Mouse (Mus musculus): ENCODE data around the gene Ofcc1. TPM values are rescaled to one million over a fixed set of nuclear protein-coding genes. Genes with fewer than 3 reads are reported as not detected.

Gene Ofcc1
- total RNA-seq, 4 experiments from 2014 or later, result not detected

GRCm38 (mm10) chr13:40243821-40244220 is 117.4 kb downstream of the Ofcc1 start:
- DNase-seq (ENCODE audit: low spot score in 2 of 2), result no peak

GRCm38 (mm10) chr13:40236356-40236755 is 124.9 kb downstream of the Ofcc1 start:
- DNase-seq (ENCODE audit: low spot score in 2 of 2), result peak in 1 of 2 experiments; percentile 48

GRCm38 (mm10) chr13:40208314-40208713 is 152.9 kb downstream of the Ofcc1 start:
- DNase-seq (ENCODE audit: low spot score in 2 of 2), result no peak

GRCm38 (mm10) chr13:40181786-40182185 is 179.5 kb downstream of the Ofcc1 start:
- DNase-seq (ENCODE audit: low spot score in 2 of 2), result no peak

GRCm38 (mm10) chr13:40171775-40172174 is 189.5 kb downstream of the Ofcc1 start:
- DNase-seq (ENCODE audit: low spot score in 2 of 2), result no peak

GRCm38 (mm10) chr13:40167871-40168270 is 193.4 kb downstream of the Ofcc1 start:
- no peak for DNase-seq (ENCODE audit: low spot score in 2 of 2)

- no peak for DNase-seq (ENCODE audit: low spot score in 2 of 2)
Observed at GRCm38 (mm10) chr13:40155466-40155865, 205.8 kb downstream of the Ofcc1 start.

- DNase-seq (ENCODE audit: low spot score in 2 of 2), result no peak
Observed at GRCm38 (mm10) chr13:40139906-40140305, 221.3 kb downstream of the Ofcc1 start.

- DNase-seq (ENCODE audit: low spot score in 2 of 2), result no peak
Observed at GRCm38 (mm10) chr13:40136096-40136495, 225.2 kb downstream of the Ofcc1 start.

- no peak for DNase-seq (ENCODE audit: low spot score in 2 of 2)
Observed at GRCm38 (mm10) chr13:40135670-40136069, 225.6 kb downstream of the Ofcc1 start.

GRCm38 (mm10) chr13:40123868-40124267 is 237.4 kb downstream of the Ofcc1 start:
- DNase-seq (ENCODE audit: low spot score in 2 of 2), result no peak

- DNase-seq (ENCODE audit: low spot score in 2 of 2), result no peak
Observed at GRCm38 (mm10) chr13:40112336-40112735, 248.9 kb downstream of the Ofcc1 start.

- DNase-seq (ENCODE audit: low spot score in 2 of 2), result no peak
Observed at GRCm38 (mm10) chr13:40076236-40076635, 285.0 kb downstream of the Ofcc1 start.

- peak in 1 of 2 experiments; percentile 1 for DNase-seq (ENCODE audit: low spot score in 2 of 2)
Observed at GRCm38 (mm10) chr13:40074850-40075416, 286.3 kb downstream of the Ofcc1 start.

- no peak for DNase-seq (ENCODE audit: low spot score in 2 of 2)
Observed at GRCm38 (mm10) chr13:40070004-40070403, 291.2 kb downstream of the Ofcc1 start.

GRCm38 (mm10) chr13:40061281-40061680 is 300.0 kb downstream of the Ofcc1 start:
- DNase-seq (ENCODE audit: low spot score in 2 of 2), result no peak

GRCm38 (mm10) chr13:40037881-40038280 is 323.4 kb downstream of the Ofcc1 start:
- no peak for DNase-seq (ENCODE audit: low spot score in 2 of 2)

GRCm38 (mm10) chr13:40036981-40037765 is 324.1 kb downstream of the Ofcc1 start:
- DNase-seq (ENCODE audit: low spot score in 2 of 2), result peak; percentile 18 to 43

- DNase-seq (ENCODE audit: low spot score in 2 of 2), result no peak
Observed at GRCm38 (mm10) chr13:40029426-40029825, 331.8 kb downstream of the Ofcc1 start.

GRCm38 (mm10) chr13:40028827-40029226 is 332.4 kb downstream of the Ofcc1 start:
- DNase-seq (ENCODE audit: low spot score in 2 of 2), result no peak

- no peak for DNase-seq (ENCODE audit: low spot score in 2 of 2)
Observed at GRCm38 (mm10) chr13:40025816-40026215, 335.4 kb downstream of the Ofcc1 start.

GRCm38 (mm10) chr13:40023201-40023777 is 338.0 kb downstream of the Ofcc1 start:
- DNase-seq (ENCODE audit: low spot score in 2 of 2), result no peak

- no peak for DNase-seq (ENCODE audit: low spot score in 2 of 2)
Observed at GRCm38 (mm10) chr13:40022609-40023008, 338.6 kb downstream of the Ofcc1 start.
